Mouse (Mus musculus): ENCODE results near the gene Cacna1e.

DNA sequence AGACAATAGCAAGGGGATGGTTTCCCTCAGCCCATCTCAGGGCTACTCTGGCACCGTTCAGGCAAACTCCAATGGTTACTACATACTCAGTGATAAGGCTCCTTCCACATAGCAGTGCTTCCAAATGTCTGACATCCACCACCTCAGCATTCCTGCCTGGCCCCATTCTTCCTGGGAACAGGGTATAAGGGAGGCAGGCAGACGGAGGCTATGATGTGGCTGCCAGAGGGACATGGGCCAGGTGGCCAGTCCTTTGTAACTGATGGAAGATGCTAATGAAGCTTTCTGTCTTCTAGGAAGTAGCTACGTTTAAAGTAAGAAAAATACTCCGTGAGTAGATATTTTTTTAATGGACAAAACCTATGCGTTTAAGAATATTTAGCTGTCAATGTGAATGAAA lies 3.7 kb upstream of the Cacna1e start:
- no peak for TF ChIP-seq EP300 (optimal IDR thresholded peaks at IDR 0.05)
- no peak for TF ChIP-seq CTCF (IDR thresholded peaks at IDR 0.05; ENCODE audit: low read depth)
